Mouse (Mus musculus) stomach, embryonic 14.5 days (tissue): Measurements from ENCODE around the gene Dbx1. TPM values are rescaled to one million over a fixed set of nuclear protein-coding genes. Genes with fewer than 3 reads are reported as not detected.

ENCODE experiments used
- ATAC-seq: fragments of 200-750 bp; cut with Nextera tagmentation; 2 replicates; pipeline ENCODE4 v1.8.0; 2017; ENCODE audit warnings: low read depth, moderate TSS enrichment; ENCODE audit not compliant: insufficient number of reproducible peaks, insufficient read depth, low FRiP score
- H3K27ac ChIP-seq: fragments of 300-500 bp; sonication (generic); 2 replicates; pipeline ENCODE4 v1.5.1; 2014; ENCODE audit warnings: mild to moderate bottlenecking, low read length, moderate library complexity, mixed read lengths
- H3K27me3 ChIP-seq: fragments of 300-500 bp; sonication (generic); 2 replicates; pipeline ENCODE4 v1.6.1; 2014; ENCODE audit warnings: low read length, control low read depth, mixed read lengths; ENCODE audit not compliant: control insufficient read depth, insufficient read depth
- H3K36me3 ChIP-seq: fragments of 300-500 bp; sonication (generic); 2 replicates; pipeline ENCODE4 v1.6.1; 2014; ENCODE audit warnings: mild to moderate bottlenecking, control low read depth, low read length, moderate library complexity, mixed read lengths; ENCODE audit not compliant: control insufficient read depth, insufficient read depth
- H3K4me1 ChIP-seq: fragments of 300-500 bp; sonication (generic); 2 replicates; pipeline ENCODE4 v1.6.1; 2014; ENCODE audit warnings: low read length, control low read depth, mixed read lengths; ENCODE audit not compliant: control insufficient read depth, insufficient read depth
- H3K4me2 ChIP-seq: fragments of 300-500 bp; sonication (generic); replicated peaks from 2 replicates; pipeline ENCODE4 v1.6.1; 2014; ENCODE audit warnings: low read depth, low read length, control low read depth
- H3K4me3 ChIP-seq: fragments of 300-500 bp; sonication (generic); 2 replicates; pipeline ENCODE4 v1.5.1; 2014; ENCODE audit warnings: low read depth, low read length, control low read depth
- H3K9ac ChIP-seq: fragments of 300-500 bp; sonication (generic); replicated peaks from 2 replicates; pipeline ENCODE4 v1.6.1; 2014; ENCODE audit warnings: low read depth, mild to moderate bottlenecking, control low read depth, low read length, moderate library complexity, mixed read lengths
- H3K9me3 ChIP-seq: fragments of 300-500 bp; sonication (generic); 2 replicates; pipeline ENCODE4 v1.6.1; 2016; ENCODE audit warnings: low read depth, low read length, control low read depth; ENCODE audit not compliant: control insufficient read depth
- WGBS: fragments of 180-500 bp; shearing (Covaris S2); extraction: QIAGEN DNeasy Blood & Tissue Kit; methylation state at CpG from one replicate; pipeline ENCODE4 v1.1.7; 2014; 5-methylcytosine and 5-hydroxymethylcytosine counted together
- polyA plus RNA-seq: library from polyadenylated mRNA; unstranded; fragments of >200 nt; fragmentation: Nextera tagmentation; extraction: Ambion mirVana; gene quantifications from 2 replicates; pipeline ENCODE4 v1.2.1, GENCODE M21; 2014

Gene Dbx1
- polyA plus RNA-seq, 1 experiment from 2014 or later, result not detected

DNA sequence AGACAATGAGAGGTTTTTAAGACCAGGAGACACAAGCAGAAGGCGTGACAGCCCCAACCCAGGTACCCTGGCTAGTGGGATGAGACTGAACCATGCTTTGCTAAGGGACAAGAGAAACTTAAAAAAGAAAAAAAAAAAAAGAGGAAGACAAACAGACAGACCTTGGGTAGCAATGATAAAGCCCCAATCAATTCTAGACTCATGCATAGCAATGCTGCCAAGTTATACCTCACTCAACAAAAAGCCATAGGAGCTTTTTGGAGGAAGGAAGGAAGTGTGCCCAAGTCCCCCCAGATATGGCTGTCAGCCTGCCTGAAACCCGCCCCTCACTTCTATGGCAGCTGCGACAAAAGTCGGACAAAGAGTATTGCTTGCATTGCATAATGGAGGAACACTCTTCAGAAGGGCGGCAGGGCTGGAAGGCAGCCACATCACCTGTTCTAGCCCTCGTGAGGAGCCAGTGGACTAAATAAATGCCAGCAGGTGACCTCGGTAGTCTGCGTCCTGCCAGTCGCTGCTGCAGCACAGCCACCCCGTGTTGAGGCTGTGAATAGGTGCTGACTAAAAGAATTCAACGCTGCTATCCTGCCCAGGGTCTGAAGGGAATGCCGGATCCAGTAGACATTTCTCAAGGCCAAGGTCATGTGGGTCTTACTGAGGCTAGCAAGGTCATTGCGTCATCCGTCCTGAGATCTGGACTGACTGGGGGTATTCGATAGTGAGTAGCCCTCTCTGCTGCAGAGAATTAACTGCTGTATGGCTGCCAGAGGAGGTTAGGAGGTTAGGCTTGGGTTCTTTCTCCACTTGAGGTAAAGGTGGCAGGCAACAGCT, 31.5 kb downstream of the Dbx1 start:
- no peak for ATAC-seq
- H3K4me1 ChIP-seq, result no peaks in the 10 kb centered on the region
- no peaks in the 10 kb centered on the region for H3K27me3 ChIP-seq
- no peak overlapping the region for H3K4me2 ChIP-seq
- 89% methylated on average over 15 of the region's 15 CpGs for WGBS
- H3K27ac ChIP-seq, result no peak overlapping the region
- H3K9ac ChIP-seq, result no peak overlapping the region
- H3K4me3 ChIP-seq, result no peak overlapping the region
- H3K36me3 ChIP-seq, result peaks cover 7% of the 10 kb centered on the region; the same call in 1 of the 2 replicates
- H3K9me3 ChIP-seq, result no peaks in the 10 kb centered on the region

DNA sequence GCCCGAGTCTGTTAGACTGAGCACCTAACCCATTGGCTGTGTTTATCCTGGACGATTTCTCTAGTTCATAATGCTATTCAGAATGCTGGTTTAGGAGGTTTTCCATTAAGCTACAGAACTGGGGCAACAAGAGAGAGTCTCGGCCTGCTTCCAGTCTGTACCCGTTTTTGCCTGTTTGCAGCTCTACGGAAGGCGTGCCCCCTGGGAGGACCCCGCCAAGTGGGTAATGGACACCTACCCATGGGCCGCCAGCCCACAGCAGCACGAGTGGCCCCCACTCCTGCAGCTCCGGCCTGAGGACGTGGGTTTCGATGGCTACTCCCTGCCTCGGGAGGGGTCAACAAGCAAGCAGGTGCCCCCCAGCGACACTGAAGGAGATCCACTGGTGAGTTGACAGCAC, 32.4 kb downstream of the Dbx1 start:
- 93% methylated on average over 14 of the region's 14 CpGs for WGBS
- Histone ChIP-seq H3K27me3 (no peaks in the 10 kb centered on the region), H3K4me2 (no peak overlapping the region), H3K36me3 (peaks cover 10% of the 10 kb centered on the region; the same call in 1 of the 2 replicates), H3K4me1 (no peaks in the 10 kb centered on the region), H3K4me3 (no peak overlapping the region), H3K9me3 (no peaks in the 10 kb centered on the region), H3K27ac (no peak overlapping the region), H3K9ac (no peak overlapping the region)
- ATAC-seq, result no peak

DNA sequence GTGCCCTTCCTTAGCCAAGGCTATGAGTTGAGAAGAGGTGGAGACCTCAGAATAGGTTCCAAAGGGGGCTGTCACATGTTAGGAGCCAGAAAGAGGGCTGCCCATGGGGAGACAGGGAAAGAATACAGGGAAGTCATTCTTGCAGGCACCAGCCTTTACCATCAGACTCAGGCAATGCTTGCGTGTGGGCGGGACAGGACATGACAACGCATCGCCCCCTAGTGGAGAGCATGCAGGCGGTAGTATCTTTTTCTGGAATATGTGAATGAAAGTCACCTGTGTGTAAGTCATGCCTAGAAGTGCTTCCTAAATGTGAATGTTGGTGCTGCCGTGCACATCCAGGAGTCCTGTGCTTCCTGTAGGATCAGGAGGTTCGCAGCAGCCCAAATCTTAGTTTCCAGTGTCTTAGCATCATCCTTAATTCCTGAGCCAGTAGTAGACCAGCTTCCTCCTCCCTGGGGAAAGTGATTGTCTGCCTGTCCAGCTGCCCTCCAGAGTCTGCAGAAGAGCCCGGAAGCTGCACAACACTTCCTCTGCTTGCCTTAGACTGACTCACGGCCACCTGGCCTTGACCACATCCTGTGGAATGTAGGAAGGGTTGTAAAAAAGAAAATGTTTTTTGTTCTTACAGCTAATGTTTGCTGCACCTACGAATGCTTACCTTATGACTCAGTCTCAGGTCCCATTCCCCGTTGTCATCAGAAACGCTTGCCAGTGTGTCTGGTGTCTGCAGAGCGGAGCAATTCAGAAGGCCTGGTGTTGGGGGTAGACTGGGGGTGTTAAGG, 35.3 kb downstream of the Dbx1 start:
- WGBS, result 48% methylated on average over 13 of the region's 13 CpGs
- no peak overlapping the region for H3K27ac ChIP-seq
- no peaks in the 10 kb centered on the region for H3K4me1 ChIP-seq
- H3K4me2 ChIP-seq, result no peak overlapping the region
- H3K9ac ChIP-seq, result no peak overlapping the region
- no peak; the same call in 1 of the 2 replicates for ATAC-seq
- no peaks in the 10 kb centered on the region for H3K27me3 ChIP-seq
- H3K36me3 ChIP-seq, result peaks cover 30% of the 10 kb centered on the region
- no peak overlapping the region for H3K4me3 ChIP-seq
- no peaks in the 10 kb centered on the region for H3K9me3 ChIP-seq

DNA sequence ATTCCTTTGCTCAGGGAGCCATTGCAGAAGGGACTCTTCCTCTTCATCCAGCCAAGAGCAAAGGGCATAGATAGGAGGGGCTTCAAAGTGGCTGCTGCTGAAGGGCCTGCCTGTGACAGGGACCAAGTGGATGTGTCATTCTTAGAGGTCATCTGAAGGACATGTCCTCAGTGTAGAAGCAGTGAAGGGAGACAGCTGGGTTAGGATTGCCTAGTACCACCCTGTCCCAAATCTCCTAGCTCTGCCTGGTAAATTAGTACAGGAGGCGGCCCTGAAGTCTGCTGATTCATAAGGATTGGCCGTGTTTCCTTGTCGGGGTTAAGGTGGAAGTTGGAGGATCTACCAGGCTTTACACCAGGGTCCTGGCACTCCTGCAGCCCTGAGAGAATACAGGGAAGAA, 36.7 kb downstream of the Dbx1 start:
- Histone ChIP-seq H3K27ac (no peak overlapping the region), H3K4me2 (no peak overlapping the region), H3K27me3 (no peaks in the 10 kb centered on the region), H3K9ac (no peak overlapping the region), H3K4me3 (no peak overlapping the region), H3K36me3 (peaks cover 33% of the 10 kb centered on the region), H3K9me3 (no peaks in the 10 kb centered on the region), H3K4me1 (no peaks in the 10 kb centered on the region)
- ATAC-seq, result no peak
- WGBS, result 90% methylated on average over 3 of the region's 3 CpGs

DNA sequence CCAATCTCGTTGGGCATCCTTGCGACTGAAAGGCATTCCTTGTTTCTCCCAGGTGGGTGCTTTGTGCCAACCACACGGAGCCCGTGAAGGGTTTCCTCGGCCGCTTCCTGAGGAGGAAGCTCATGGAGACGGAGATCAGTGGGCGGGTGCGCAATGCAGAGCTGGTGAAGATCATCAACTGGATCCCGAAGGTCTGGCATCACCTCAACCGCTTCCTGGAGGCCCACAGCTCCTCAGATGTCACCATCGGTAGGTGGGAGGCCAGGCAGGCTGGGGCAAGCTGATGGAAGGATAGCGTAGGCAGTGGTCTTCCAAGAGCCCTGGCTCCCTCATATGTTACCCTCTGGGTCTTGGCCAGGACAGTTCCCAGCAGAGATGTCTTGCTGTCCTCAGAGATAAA, 38.4 kb downstream of the Dbx1 start:
- Histone ChIP-seq H3K4me3 (no peak overlapping the region), H3K4me2 (no peak overlapping the region), H3K9me3 (no peaks in the 10 kb centered on the region), H3K36me3 (peaks cover 44% of the 10 kb centered on the region), H3K27ac (no peak overlapping the region), H3K27me3 (no peaks in the 10 kb centered on the region), H3K9ac (no peak overlapping the region), H3K4me1 (no peaks in the 10 kb centered on the region)
- WGBS, result 91% methylated on average over 13 of the region's 13 CpGs
- no peak for ATAC-seq

DNA sequence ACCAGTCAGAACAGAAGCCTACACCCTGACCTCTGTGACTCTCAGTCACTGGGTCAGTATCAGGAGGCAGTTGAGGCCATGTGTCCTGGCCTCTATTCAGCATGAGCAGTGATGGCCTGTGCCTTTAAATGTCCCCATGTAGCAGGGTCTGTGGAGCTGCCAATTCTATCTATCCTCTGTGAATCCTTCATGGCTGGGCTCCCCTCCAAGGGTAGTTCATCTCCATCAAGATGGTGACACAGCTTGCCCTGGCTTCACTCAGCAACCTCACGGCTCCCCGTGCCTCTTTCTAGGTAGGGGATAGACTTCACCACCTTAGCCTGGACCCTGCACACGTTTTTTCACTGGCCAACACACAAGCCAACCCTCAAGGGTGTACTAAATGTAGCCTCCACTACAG, 38.9 kb downstream of the Dbx1 start:
- Histone ChIP-seq H3K4me2 (no peak overlapping the region), H3K9ac (no peak overlapping the region), H3K36me3 (peaks cover 48% of the 10 kb centered on the region), H3K4me1 (no peaks in the 10 kb centered on the region), H3K9me3 (no peaks in the 10 kb centered on the region), H3K27me3 (no peaks in the 10 kb centered on the region), H3K27ac (no peak overlapping the region), H3K4me3 (no peak overlapping the region)
- ATAC-seq, result no peak
- WGBS, result 82% methylated on average over 3 of the region's 3 CpGs

DNA sequence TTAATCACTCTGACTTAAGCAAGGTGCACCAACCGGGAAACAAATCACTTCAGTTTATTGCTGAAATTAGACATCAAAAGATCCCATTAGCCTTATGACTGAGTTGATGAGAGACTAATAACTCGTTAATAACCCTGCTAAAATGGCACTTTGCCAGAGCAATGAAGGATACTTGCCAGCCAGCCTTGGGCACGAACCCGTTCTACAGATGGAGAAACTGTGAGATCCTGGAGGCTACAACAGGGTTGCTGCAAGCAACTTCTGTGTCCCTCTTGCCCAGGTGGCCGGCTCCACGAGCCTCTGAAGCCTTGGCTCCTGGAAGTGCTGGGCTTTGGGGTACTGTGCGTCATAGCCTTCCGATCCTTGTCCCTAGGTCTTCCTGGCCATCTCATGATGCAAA, 47.0 kb downstream of the Dbx1 start:
- Histone ChIP-seq H3K4me3 (no peak overlapping the region), H3K27ac (no peak overlapping the region), H3K36me3 (peaks cover 60% of the 10 kb centered on the region), H3K4me1 (no peaks in the 10 kb centered on the region), H3K4me2 (no peak overlapping the region), H3K9ac (no peak overlapping the region), H3K9me3 (no peaks in the 10 kb centered on the region), H3K27me3 (no peaks in the 10 kb centered on the region)
- WGBS, result 89% methylated on average over 8 of the region's 8 CpGs
- no peak for ATAC-seq

DNA sequence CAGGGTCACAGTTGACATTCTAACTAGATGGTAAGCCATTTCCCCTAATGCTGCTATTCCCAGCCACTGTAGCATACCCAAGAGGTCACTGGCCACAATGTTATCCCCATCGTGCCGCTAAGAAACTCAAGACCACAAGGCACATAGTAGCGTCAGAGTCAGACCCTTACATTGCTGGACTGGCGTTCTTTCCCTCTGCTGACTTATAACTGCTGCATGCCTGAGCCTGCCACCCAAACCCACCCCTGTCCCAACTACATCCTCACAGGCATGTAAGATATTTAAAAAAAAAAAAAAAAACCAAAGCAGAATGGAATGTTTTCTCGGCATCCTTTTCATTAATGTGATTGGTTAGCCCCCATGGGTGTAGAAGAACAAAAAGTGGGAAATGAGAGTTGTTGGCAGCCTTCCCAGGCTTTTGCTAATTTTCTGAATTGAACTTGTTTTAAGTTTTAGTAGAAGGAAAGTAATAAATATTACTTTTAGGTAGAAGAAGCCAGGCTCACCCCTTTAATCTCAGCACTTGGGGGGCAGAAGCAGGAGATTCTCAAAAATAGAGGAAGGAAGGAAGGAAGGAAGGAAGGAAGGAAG, 50.0 kb downstream of the Dbx1 start:
- Histone ChIP-seq H3K9me3 (no peaks in the 10 kb centered on the region), H3K4me1 (no peaks in the 10 kb centered on the region), H3K36me3 (peaks cover 57% of the 10 kb centered on the region), H3K27me3 (no peaks in the 10 kb centered on the region), H3K27ac (no peak overlapping the region), H3K4me3 (no peak overlapping the region), H3K9ac (no peak overlapping the region), H3K4me2 (no peak overlapping the region)
- no peak for ATAC-seq
- 70% methylated on average over 5 of the region's 5 CpGs for WGBS
